Mouse (Mus musculus): Measurements from ENCODE around the gene Cnppd1. TPM values are rescaled to one million over a fixed set of nuclear protein-coding genes. Genes with fewer than 3 reads are reported as not detected.

Gene Cnppd1
- polyA plus RNA-seq, 1 experiment from 2014 or later = 48.8 TPM

DNA sequence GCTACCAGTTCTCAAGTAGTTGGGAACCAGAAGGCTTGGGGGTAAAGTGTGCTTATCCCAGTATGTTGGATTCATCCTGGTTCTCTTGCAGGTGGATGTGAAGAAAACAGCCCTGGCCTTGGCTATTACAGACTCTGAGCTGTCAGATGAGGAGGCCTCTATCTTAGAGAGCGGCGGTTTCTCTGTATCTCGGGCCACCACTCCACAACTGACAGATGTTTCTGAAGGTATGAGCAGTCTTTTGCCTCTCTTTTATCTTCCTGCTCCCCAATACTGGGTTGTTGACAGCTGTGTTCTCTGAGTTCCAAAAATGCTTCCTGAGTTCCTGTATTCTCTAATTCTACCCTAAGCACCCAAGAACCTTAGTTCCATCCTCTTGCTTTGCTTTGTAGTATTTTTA lies 3.1 kb upstream of the Cnppd1 start:
- ATAC-seq (ENCODE audit: insufficient read depth) = no peak
- H3K27ac ChIP-seq (replicated peaks) = peak overlapping the region; percentile 99
- H3K4me3 ChIP-seq (replicated peaks) = peak overlapping the region; percentile 96
- WGBS (ENCODE audit: insufficient replicate concordance) = 20% methylated on average over 3 of the region's 3 CpGs
- H3K9me3 ChIP-seq (replicated peaks) = no peaks in the 10 kb centered on the region
- H3K36me3 ChIP-seq (replicated peaks) = peaks cover 64% of the 10 kb centered on the region
- H3K4me2 ChIP-seq = peak overlapping the region; percentile 83
- H3K4me1 ChIP-seq (replicated peaks) = peaks cover 63% of the 10 kb centered on the region
- H3K9ac ChIP-seq = peak overlapping the region; percentile 42
- no peaks in the 10 kb centered on the region for H3K27me3 ChIP-seq

DNA sequence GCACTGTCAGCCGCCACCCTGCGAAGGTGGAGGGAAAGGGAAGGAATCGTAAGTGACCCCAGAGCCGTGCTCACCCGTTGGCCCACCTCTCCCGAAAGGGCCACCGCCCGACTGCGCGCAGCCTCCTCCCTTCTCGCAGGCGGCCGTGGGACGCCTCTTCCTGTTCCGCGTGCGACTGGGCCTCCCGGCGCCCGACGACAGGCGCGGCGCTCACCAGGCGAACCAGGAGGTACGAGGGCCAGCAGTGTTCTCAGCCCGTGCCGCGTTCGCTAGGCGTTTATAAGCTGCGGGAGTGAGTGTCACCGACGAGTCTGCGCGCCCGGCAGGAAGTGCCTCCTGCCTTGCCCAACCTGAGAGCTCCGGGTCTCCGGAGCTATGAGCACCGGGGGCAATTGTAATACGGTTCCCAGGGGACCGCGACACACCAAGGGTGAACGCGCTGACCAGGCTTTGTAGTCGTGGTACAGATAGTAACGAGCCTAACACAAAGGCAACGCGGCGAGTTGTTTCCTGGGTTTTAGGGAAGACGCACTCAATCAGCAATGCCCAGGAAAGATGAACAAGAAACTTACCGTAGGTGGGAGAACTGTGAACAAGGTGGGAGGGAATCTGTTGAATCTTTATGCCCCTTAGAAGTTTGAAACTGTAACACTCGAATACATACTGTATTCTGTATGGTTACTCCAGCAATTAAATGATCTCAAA lies 873 bp downstream of the Cnppd1 start:
- peaks cover 82% of the 10 kb centered on the region for H3K4me1 ChIP-seq (replicated peaks)
- H3K27me3 ChIP-seq = no peaks in the 10 kb centered on the region
- H3K27ac ChIP-seq (replicated peaks) = peak overlapping the region; percentile 99
- peak overlapping the region; percentile 96 for H3K4me3 ChIP-seq (replicated peaks)
- H3K4me2 ChIP-seq = peak overlapping the region; percentile 83
- ATAC-seq (ENCODE audit: insufficient read depth) = peak; percentile 52
- peaks cover 65% of the 10 kb centered on the region for H3K36me3 ChIP-seq (replicated peaks)
- under 1% methylated on average over 53 of the region's 53 CpGs for WGBS (ENCODE audit: insufficient replicate concordance)
- no peaks in the 10 kb centered on the region for H3K9me3 ChIP-seq (replicated peaks)
- peak overlapping the region; percentile 99 for H3K9ac ChIP-seq

GRCm38 (mm10) chr1:75140601-75141190 lies 1.8 kb downstream of the Cnppd1 start:
- Histone ChIP-seq H3K9ac (peak overlapping the region; percentile 99), H3K27ac (replicated peaks) (peak overlapping the region; percentile 99), H3K27me3 (no peaks in the 10 kb centered on the region), H3K36me3 (replicated peaks) (peaks cover 65% of the 10 kb centered on the region), H3K4me3 (replicated peaks) (peak overlapping the region; percentile 96), H3K4me2 (peak overlapping the region; percentile 83), H3K4me1 (replicated peaks) (peaks cover 82% of the 10 kb centered on the region), H3K9me3 (replicated peaks) (no peaks in the 10 kb centered on the region)
- 38% methylated on average over 4 of the region's 4 CpGs for WGBS (ENCODE audit: insufficient replicate concordance)
- ATAC-seq (ENCODE audit: insufficient read depth) = no peak

GRCm38 (mm10) chr1:75138448-75138847 lies 4.1 kb downstream of the Cnppd1 start:
- H3K27ac ChIP-seq (replicated peaks) = peak overlapping the region; percentile 99
- H3K4me2 ChIP-seq = peak overlapping the region; percentile 83
- H3K9ac ChIP-seq = 0 out of 2 replicates have a peak overlapping the region, but pooled peaks have one; percentile 10
- WGBS (ENCODE audit: insufficient replicate concordance) = 54% methylated on average over 2 of the region's 2 CpGs
- H3K4me3 ChIP-seq (replicated peaks) = peak overlapping the region; percentile 96; the same call in 1 of the 2 replicates
- H3K9me3 ChIP-seq (replicated peaks) = no peaks in the 10 kb centered on the region
- no peaks in the 10 kb centered on the region for H3K27me3 ChIP-seq
- peaks cover 78% of the 10 kb centered on the region for H3K4me1 ChIP-seq (replicated peaks)
- H3K36me3 ChIP-seq (replicated peaks) = peaks cover 57% of the 10 kb centered on the region
- no peak for ATAC-seq (ENCODE audit: insufficient read depth)

- H3K4me3 ChIP-seq (replicated peaks) = peak overlapping the region; percentile 37
- H3K9ac ChIP-seq = peak overlapping the region; percentile 56
- H3K36me3 ChIP-seq (replicated peaks) = peaks cover 57% of the 10 kb centered on the region
- ATAC-seq (ENCODE audit: insufficient read depth) = peak; percentile 88
- H3K4me1 ChIP-seq (replicated peaks) = peaks cover 90% of the 10 kb centered on the region
- no peaks in the 10 kb centered on the region for H3K9me3 ChIP-seq (replicated peaks)
- H3K27me3 ChIP-seq = no peaks in the 10 kb centered on the region
- WGBS (ENCODE audit: insufficient replicate concordance) = 9% methylated on average over 3 of the region's 3 CpGs
- H3K4me2 ChIP-seq = peak overlapping the region; percentile 83
- H3K27ac ChIP-seq (replicated peaks) = peak overlapping the region; percentile 99
Observed at GRCm38 (mm10) chr1:75136730-75137129, 5.8 kb downstream of the Cnppd1 start.

DNA sequence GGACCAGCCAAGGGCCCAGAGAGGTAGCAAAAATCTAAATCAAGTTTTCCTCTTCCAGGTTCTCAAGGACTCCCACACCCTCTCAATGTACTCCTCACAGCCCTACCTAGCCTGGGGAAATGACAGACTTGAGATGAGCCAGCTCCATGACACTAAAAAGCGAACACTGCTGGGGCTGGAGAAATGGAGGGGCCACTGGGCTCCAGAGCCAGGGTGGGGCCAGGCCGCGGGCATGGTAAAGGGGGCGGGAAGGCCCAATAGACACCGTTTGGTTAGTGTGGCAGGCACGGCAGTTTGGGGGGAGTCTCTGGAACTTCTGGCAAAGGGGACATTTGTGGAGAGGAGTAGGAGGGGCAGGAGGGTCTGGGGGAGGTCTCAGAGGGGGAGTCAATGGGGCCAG lies 6.2 kb downstream of the Cnppd1 start:
- Histone ChIP-seq H3K27ac (replicated peaks) (peak overlapping the region; percentile 99), H3K4me3 (replicated peaks) (peak overlapping the region; percentile 37), H3K4me1 (replicated peaks) (peaks cover 90% of the 10 kb centered on the region), H3K27me3 (no peaks in the 10 kb centered on the region), H3K36me3 (replicated peaks) (peaks cover 57% of the 10 kb centered on the region), H3K9me3 (replicated peaks) (no peaks in the 10 kb centered on the region), H3K4me2 (peak overlapping the region; percentile 83), H3K9ac (peak overlapping the region; percentile 56)
- peak; percentile 71 for ATAC-seq (ENCODE audit: insufficient read depth)
- 21% methylated on average over 6 of the region's 6 CpGs for WGBS (ENCODE audit: insufficient replicate concordance)

DNA sequence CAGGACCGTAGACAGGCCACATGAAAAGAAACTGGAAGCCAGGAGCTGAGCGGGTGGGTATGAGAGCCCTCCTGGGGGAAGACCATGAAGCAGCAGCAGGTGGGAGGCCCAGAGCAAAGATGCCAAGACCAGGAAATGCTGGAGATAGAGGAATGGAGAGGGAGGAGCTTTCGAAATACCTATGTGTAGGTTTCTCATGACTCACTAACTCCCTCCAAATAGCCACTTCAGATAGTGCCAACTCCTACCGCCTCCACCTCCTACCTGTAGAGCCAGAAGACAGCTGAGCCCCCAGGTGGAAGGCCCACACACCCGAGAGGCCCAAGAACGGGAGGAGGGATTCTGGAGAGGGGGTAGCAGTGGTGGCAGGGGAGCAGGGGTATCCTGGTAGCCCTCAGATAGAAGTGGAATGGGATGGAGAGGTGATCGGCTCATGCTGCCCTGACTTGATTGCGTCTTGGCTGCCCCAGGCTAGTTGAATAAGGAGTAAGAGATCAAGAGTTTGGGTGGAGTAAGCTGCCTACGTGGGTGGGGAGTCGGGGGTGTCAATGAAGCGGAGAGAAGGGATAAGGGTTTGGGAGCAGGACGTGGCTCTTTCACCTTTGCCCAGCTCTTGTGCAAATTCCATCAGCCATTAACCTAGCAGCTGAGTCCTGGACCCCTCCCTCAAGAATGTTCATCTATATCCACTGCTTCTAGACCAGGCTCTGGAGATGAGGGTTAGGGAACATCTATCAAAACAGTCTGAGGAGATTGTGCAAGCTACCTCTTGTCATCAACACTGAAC lies 8.9 kb downstream of the Cnppd1 start, which contains the start of gene Slc23a3:
TSS of gene Slc23a3 (minus strand) at position 470 of the 787 bp plus-strand sequence.
- Histone ChIP-seq H3K9me3 (replicated peaks) (no peaks in the 10 kb centered on the region), H3K9ac (no peak within 1 kb of the TSS), H3K4me1 (replicated peaks) (peaks cover 64% of the 10 kb centered on the region), H3K27me3 (no peaks in the 10 kb centered on the region), H3K27ac (replicated peaks) (peak within 1 kb of the TSS; percentile 8; the same call in 1 of the 2 replicates), H3K36me3 (replicated peaks) (peaks cover 40% of the 10 kb centered on the region), H3K4me2 (no peak within 1 kb of the TSS), H3K4me3 (replicated peaks) (no peak within 1 kb of the TSS)
- no peak for ATAC-seq (ENCODE audit: insufficient read depth)
- 51% methylated on average over 12 of the region's 12 CpGs for WGBS (ENCODE audit: insufficient replicate concordance)

GRCm38 (mm10) chr1:75128641-75129040 lies 13.9 kb downstream of the Cnppd1 start:
- WGBS (ENCODE audit: insufficient replicate concordance) = 64% methylated on average over 3 of the region's 3 CpGs
- H3K27ac ChIP-seq (replicated peaks) = no peak overlapping the region
- no peak for ATAC-seq (ENCODE audit: insufficient read depth)

DNA sequence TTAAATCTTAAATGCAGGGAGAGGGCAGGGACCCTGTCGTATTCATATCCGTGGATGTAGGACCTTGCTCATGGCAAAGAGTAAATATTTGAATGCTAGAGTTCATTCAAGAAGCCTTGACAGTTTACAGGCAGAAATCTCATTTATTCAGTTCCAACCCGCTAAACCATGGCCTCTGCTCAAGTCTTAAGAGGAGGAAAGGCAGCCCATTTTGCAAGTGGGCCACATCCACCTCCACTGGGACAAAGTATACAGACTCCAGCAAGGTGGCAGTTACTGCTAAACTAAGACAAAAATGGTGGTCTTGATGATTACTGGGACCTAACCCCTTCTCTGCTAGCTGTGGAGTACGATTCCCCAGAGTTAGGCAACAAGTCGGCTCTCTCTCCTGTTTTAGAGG lies 17.1 kb downstream of the Cnppd1 start:
- WGBS (ENCODE audit: insufficient replicate concordance) = 32% methylated on average over 5 of the region's 5 CpGs

More at GRCm38 (mm10) chr1:75128641-75129040, 13.9 kb downstream of the Cnppd1 start:
- Histone ChIP-seq H3K36me3 (replicated peaks) (no peaks in the 10 kb centered on the region), H3K4me2 (no peak overlapping the region), H3K27me3 (no peaks in the 10 kb centered on the region), H3K9ac (no peak overlapping the region), H3K4me1 (replicated peaks) (peaks cover 43% of the 10 kb centered on the region), H3K4me3 (replicated peaks) (no peak overlapping the region), H3K9me3 (replicated peaks) (no peaks in the 10 kb centered on the region)

GRCm38 (mm10) chr1:75124346-75125321 lies 17.9 kb downstream of the Cnppd1 start, which contains the start of gene Nhej1:
Gene Nhej1, minus strand, starts transcription at chr1:75125200.
- Histone ChIP-seq H3K27me3 (no peaks in the 10 kb centered on the region), H3K4me2 (peak within 1 kb of the TSS; percentile 71), H3K4me3 (replicated peaks) (peak within 1 kb of the TSS; percentile 73), H3K36me3 (replicated peaks) (no peaks in the 10 kb centered on the region), H3K27ac (replicated peaks) (peak within 1 kb of the TSS; percentile 99), H3K9me3 (replicated peaks) (no peaks in the 10 kb centered on the region), H3K4me1 (replicated peaks) (peaks cover 28% of the 10 kb centered on the region), H3K9ac (peak within 1 kb of the TSS; percentile 74)
- 1% methylated on average over 56 of the region's 56 CpGs for WGBS (ENCODE audit: insufficient replicate concordance)
- ATAC-seq (ENCODE audit: insufficient read depth) = peak; percentile 95

More for the DNA sequence above, 17.1 kb downstream of the Cnppd1 start:
- H3K9me3 ChIP-seq (replicated peaks) = no peaks in the 10 kb centered on the region
- peaks cover 28% of the 10 kb centered on the region for H3K4me1 ChIP-seq (replicated peaks)
- ATAC-seq (ENCODE audit: insufficient read depth) = no peak
- peak overlapping the region; percentile 73 for H3K4me3 ChIP-seq (replicated peaks)
- H3K9ac ChIP-seq = peak overlapping the region; percentile 74
- H3K4me2 ChIP-seq = peak overlapping the region; percentile 71
- H3K36me3 ChIP-seq (replicated peaks) = no peaks in the 10 kb centered on the region
- H3K27me3 ChIP-seq = no peaks in the 10 kb centered on the region
- H3K27ac ChIP-seq (replicated peaks) = peak overlapping the region; percentile 99
